Mouse (Mus musculus): Measurements from ENCODE around the gene Vps29.

- no peak for TF ChIP-seq GATA1 (IDR thresholded peaks at IDR 0.05; ENCODE audit: borderline replicate concordance, low read length)
- no peak for TF ChIP-seq CTCF (IDR thresholded peaks at IDR 0.05; ENCODE audit: low read depth, low read length)
- no peak for TF ChIP-seq POLR2AphosphoS5 (IDR thresholded peaks at IDR 0.05; ENCODE audit: insufficient replicate concordance, low read depth, low read length)
- TF ChIP-seq TAL1 (conservative IDR thresholded peaks at IDR 0.05; ENCODE audit: low read depth, low read length) = no peak
Measured at GRCm38 (mm10) chr5:122399871-122400270, 45.7 kb downstream of the Vps29 start.
